Mouse (Mus musculus): ENCODE results near the gene Gm20517. TPM values are rescaled to one million over a fixed set of nuclear protein-coding genes. Genes with fewer than 3 reads are reported as not detected.
"Not testable (repeated sequence)": the region's sequence is repeated elsewhere in the genome, so short reads cannot be mapped to it uniquely, and the experiment has no call there.

Gm20517 gene
- polyA plus RNA-seq, 2 experiments, result 0.86 TPM

DNA sequence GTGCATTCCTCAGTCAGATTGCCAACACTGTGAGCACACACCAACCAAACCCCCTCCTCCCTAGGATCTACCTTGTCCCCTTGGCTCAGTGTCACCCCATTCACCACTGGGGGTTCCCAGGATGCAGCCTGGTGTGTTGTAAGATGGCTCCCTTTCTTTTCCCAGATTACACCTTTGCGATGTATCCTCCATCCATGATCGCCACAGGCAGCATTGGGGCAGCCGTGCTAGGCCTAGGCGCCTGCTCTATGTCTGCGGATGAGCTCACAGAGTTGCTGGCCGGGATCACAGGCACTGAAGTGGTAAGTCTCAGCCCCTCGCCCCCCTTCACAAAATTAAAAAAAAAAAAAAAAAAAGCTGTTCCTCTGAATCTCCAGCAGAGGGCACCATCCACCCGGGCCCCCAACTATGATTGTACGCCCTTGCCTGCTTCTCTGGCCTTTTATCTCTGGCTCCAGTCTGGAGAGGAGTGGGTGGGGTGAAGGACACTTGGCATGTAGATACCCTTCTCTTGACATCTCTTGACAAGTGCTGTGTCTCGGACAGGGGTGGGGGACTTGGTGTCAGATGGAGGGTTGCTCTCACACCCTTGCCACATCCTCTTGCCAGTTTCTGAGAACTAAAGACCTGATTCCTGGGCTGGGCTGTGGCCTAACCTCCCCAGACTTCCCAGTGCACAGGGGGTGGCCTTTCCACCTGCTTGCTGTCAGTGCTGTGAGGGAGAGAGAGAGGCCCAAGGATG is 13.4 kb upstream of the Gm20517 start:
- ATAC-seq (ENCODE audit: insufficient read depth) (peak; percentile 67), DNase-seq (ENCODE audit: low read depth in 3 of 3, low spot score in 3 of 3) (peak; percentile 89 to 94 (median 91))
- Histone ChIP-seq H3K4me1 (replicated peaks; ENCODE audit: control insufficient read depth in 2 of 2, insufficient read depth in 2 of 2, low read length in 1 of 2) (peaks cover 27 to 42% of the 10 kb centered on the region in 2 experiments), H3K27me3 (ENCODE audit: control insufficient read depth, insufficient read depth, low read length) (no peaks in the 10 kb centered on the region), H3K4me3 (ENCODE audit: insufficient read depth in 1 of 2, low read depth in 2 of 2, low read length in 2 of 2) (peak overlapping the region; percentile 72 to 93), H3K36me3 (replicated peaks; ENCODE audit: control insufficient read depth, insufficient read depth, low read depth) (peaks cover 68% of the 10 kb centered on the region), H3K27ac (peak overlapping the region; percentile 93), H3K9me3 (ENCODE audit: control insufficient read depth, low read length) (no peaks in the 10 kb centered on the region), H3K9ac (replicated peaks) (peak overlapping the region; percentile 98), H3K4me2 (ENCODE audit: low read depth) (peak overlapping the region; percentile 92)
- 18% methylated on average over 10 of the region's 10 CpGs for WGBS (ENCODE audit: insufficient replicate concordance)
- TF ChIP-seq CTCF (IDR thresholded peaks at IDR 0.05; ENCODE audit: low read depth) (peak; percentile 94), EP300 (IDR thresholded peaks at IDR 0.05; ENCODE audit: low read depth) (peak; percentile 92)

DNA sequence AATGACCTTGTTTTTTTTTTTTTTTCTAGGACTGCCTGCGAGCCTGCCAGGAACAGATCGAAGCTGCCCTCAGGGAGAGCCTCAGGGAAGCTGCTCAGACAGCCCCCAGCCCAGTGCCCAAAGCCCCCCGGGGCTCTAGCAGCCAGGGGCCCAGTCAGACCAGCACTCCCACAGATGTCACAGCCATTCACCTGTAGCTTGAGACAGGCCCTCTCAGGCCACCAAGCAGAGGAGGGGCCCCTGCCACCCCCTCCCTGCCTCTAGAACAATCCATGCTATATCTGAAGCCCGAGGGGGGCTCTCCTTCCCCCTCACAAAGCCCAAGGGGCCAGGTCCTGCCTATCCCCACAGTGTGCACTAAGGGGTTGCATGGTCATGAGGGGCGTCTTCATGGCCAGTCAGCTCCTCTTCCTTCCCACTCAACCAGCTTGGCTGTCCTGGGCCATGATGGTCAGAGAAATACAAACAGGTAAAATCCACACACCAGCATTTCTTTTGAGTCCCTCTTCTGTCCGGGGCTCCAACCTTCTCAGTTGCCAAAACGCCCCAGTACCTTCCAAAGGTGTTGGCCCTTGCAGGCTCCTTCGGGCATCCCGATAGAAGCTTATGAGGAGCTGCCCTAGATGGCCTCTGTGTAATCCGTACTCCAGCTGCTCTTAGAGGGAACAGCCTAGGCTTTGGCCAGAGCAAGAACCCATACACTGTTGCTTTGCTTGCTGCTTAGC is 12.6 kb upstream of the Gm20517 start:
- Histone ChIP-seq H3K4me1 (replicated peaks; ENCODE audit: control insufficient read depth in 2 of 2, insufficient read depth in 2 of 2, low read length in 1 of 2) (peaks cover 26 to 41% of the 10 kb centered on the region in 2 experiments), H3K9ac (replicated peaks) (peak overlapping the region; percentile 68), H3K4me2 (ENCODE audit: low read depth) (peak overlapping the region; percentile 92), H3K36me3 (replicated peaks; ENCODE audit: control insufficient read depth, insufficient read depth, low read depth) (peaks cover 71% of the 10 kb centered on the region), H3K27ac (peak overlapping the region; percentile 93), H3K4me3 (ENCODE audit: insufficient read depth in 1 of 2, low read depth in 2 of 2, low read length in 2 of 2) (peak overlapping the region; percentile 23 to 29; a peak in 3 of 4 replicates)
- not testable (repeated sequence) for H3K27me3 ChIP-seq (ENCODE audit: control insufficient read depth, insufficient read depth, low read length); ATAC-seq (ENCODE audit: insufficient read depth); H3K9me3 ChIP-seq (ENCODE audit: control insufficient read depth, low read length); DNase-seq (ENCODE audit: low read depth in 3 of 3, low spot score in 3 of 3)
- 60% methylated on average over 10 of the region's 10 CpGs for WGBS (ENCODE audit: insufficient replicate concordance)

DNA sequence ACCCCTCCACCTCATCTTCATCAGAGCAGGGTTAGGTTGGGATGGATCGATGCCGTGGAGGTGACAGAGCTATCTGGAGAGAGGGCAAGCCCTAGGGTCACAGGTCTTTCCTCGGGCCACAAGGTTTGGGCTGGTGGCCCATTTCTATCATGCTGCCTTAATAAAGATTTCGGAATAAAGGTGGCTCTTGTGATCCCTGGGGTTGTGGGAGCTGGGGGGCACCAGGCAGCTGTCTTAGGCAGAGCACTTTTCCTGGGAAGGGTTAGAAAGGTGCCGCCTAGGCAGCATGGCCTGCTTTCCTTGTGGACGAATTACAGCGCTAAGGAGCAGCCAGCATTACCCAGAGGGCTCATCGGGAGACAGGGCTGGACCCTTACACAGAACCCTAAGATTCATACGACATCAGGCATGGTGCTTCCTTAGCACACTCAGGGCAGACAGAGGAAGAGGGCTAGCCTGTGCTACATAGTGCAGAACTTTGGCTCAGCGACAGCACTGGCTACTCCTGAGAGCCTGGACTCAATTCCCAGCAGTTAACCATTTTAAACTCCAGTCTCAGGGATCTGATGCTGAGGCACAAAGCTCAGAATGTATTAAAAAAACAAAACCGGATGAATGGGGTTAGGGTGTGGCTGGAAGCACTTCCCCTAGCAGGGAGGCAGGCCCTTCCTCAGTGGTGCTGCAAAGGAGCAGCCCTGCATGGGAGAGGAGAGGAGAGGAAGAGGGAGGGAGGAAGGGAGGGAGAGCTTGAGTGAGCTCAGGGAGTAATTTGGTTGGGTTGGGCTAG is 11.7 kb upstream of the Gm20517 start:
- Histone ChIP-seq H3K27ac (peak overlapping the region; percentile 93), H3K4me2 (ENCODE audit: low read depth) (no peak overlapping the region), H3K9ac (replicated peaks) (no peak overlapping the region), H3K36me3 (replicated peaks; ENCODE audit: control insufficient read depth, insufficient read depth, low read depth) (peaks cover 79% of the 10 kb centered on the region), H3K4me3 (ENCODE audit: insufficient read depth in 1 of 2, low read depth in 2 of 2, low read length in 2 of 2) (no peak overlapping the region), H3K9me3 (ENCODE audit: control insufficient read depth, low read length) (no peaks in the 10 kb centered on the region), H3K4me1 (replicated peaks; ENCODE audit: control insufficient read depth in 2 of 2, insufficient read depth in 2 of 2, low read length in 1 of 2) (peaks cover 26 to 41% of the 10 kb centered on the region in 2 experiments), H3K27me3 (ENCODE audit: control insufficient read depth, insufficient read depth, low read length) (no peaks in the 10 kb centered on the region)
- TF ChIP-seq CTCF (IDR thresholded peaks at IDR 0.05; ENCODE audit: low read depth) (no peak), EP300 (IDR thresholded peaks at IDR 0.05; ENCODE audit: low read depth) (no peak; the same call in 1 of the 2 replicates)
- WGBS (ENCODE audit: insufficient replicate concordance), result 55% methylated on average over 11 of the region's 11 CpGs
- ATAC-seq (ENCODE audit: insufficient read depth), result no peak
- no peak for DNase-seq (ENCODE audit: low read depth in 3 of 3, low spot score in 3 of 3)

- Histone ChIP-seq H3K9me3 (ENCODE audit: control insufficient read depth, low read length) (no peaks in the 10 kb centered on the region), H3K36me3 (replicated peaks; ENCODE audit: control insufficient read depth, insufficient read depth, low read depth) (peaks cover 81% of the 10 kb centered on the region), H3K4me3 (ENCODE audit: insufficient read depth in 1 of 2, low read depth in 2 of 2, low read length in 2 of 2) (no peak overlapping the region), H3K9ac (replicated peaks) (no peak overlapping the region), H3K4me2 (ENCODE audit: low read depth) (no peak overlapping the region), H3K27me3 (ENCODE audit: control insufficient read depth, insufficient read depth, low read length) (no peaks in the 10 kb centered on the region), H3K4me1 (replicated peaks; ENCODE audit: control insufficient read depth in 2 of 2, insufficient read depth in 2 of 2, low read length in 1 of 2) (peaks cover 26 to 41% of the 10 kb centered on the region in 2 experiments), H3K27ac (peak overlapping the region; percentile 93)
- no peak for TF ChIP-seq EP300 (IDR thresholded peaks at IDR 0.05; ENCODE audit: low read depth)
- no peak for TF ChIP-seq CTCF (IDR thresholded peaks at IDR 0.05; ENCODE audit: low read depth)
- ATAC-seq (ENCODE audit: insufficient read depth) (no peak), DNase-seq (ENCODE audit: low read depth in 3 of 3, low spot score in 3 of 3) (no peak)
- WGBS (ENCODE audit: insufficient replicate concordance), result 81% methylated on average over 13 of the region's 13 CpGs
These were observed 10.6 kb upstream of the Gm20517 start for GRCm38 (mm10) chr17:47600601-47601388.

Data from liver, embryonic 14.5 days (tissue).